Mouse (Mus musculus): ENCODE measurements at regions not wholly inside any gene's neighbourhood (a gene's known extent, or its start where the extent isn't known, plus 50 kb on each side); places are given as distances from the start of the nearest gene placed in this dataset.
A peak's percentile ranks its signal among the peaks of the same experiment; 100 is the strongest.
"Not testable (repeated sequence)": the region's sequence is repeated elsewhere in the genome, so short reads cannot be mapped to it uniquely, and the experiment has no call there.

- Histone ChIP-seq H3K4me1 (peaks cover under 1% of the 10 kb centered on the region; the same call in 1 of the 2 replicates), H3K36me3 (replicated peaks) (no peaks in the 10 kb centered on the region), H3K27ac (no peak overlapping the region), H3K9ac (no peak overlapping the region), H3K4me3 (replicated peaks) (no peak overlapping the region), H3K4me2 (no peak overlapping the region), H3K27me3 (no peaks in the 10 kb centered on the region; the same call in 1 of the 2 replicates), H3K9me3 (no peaks in the 10 kb centered on the region)
- WGBS = 90% methylated on average over 1 of the region's 1 CpGs
- ATAC-seq (ENCODE audit: low FRiP score) = no peak
Observed at GRCm38 (mm10) chr17:15241491-15241890, 135.2 kb downstream of the Dll1 start.

GRCm38 (mm10) chr17:15240641-15241040 lies 136.0 kb downstream of the Dll1 start:
- H3K4me3 ChIP-seq (replicated peaks); H3K9ac ChIP-seq; H3K4me2 ChIP-seq; H3K4me1 ChIP-seq; H3K9me3 ChIP-seq; H3K27me3 ChIP-seq; H3K27ac ChIP-seq; ATAC-seq (ENCODE audit: low FRiP score); H3K36me3 ChIP-seq (replicated peaks): not testable (repeated sequence)
- 84% methylated on average over 12 of the region's 12 CpGs for WGBS

- ATAC-seq (ENCODE audit: low FRiP score) = no peak
- H3K9me3 ChIP-seq = no peaks in the 10 kb centered on the region
- H3K4me2 ChIP-seq = no peak overlapping the region
- no peaks in the 10 kb centered on the region for H3K36me3 ChIP-seq (replicated peaks)
- 94% methylated on average over 7 of the region's 7 CpGs for WGBS
- no peaks in the 10 kb centered on the region for H3K4me1 ChIP-seq
- H3K27ac ChIP-seq = no peak overlapping the region
- no peaks in the 10 kb centered on the region; the same call in 1 of the 2 replicates for H3K27me3 ChIP-seq
- no peak overlapping the region for H3K9ac ChIP-seq
- H3K4me3 ChIP-seq (replicated peaks) = no peak overlapping the region
Observed at GRCm38 (mm10) chr17:15240011-15240410, 136.7 kb downstream of the Dll1 start.

GRCm38 (mm10) chr17:15235041-15235440 lies 141.6 kb downstream of the Dll1 start:
- H3K9me3 ChIP-seq = no peaks in the 10 kb centered on the region
- no peaks in the 10 kb centered on the region for H3K36me3 ChIP-seq (replicated peaks)
- H3K4me1 ChIP-seq = no peaks in the 10 kb centered on the region
- no peaks in the 10 kb centered on the region for H3K27me3 ChIP-seq
- no peak overlapping the region for H3K4me2 ChIP-seq
- H3K4me3 ChIP-seq (replicated peaks) = no peak overlapping the region
- ATAC-seq (ENCODE audit: low FRiP score) = no peak
- 88% methylated on average over 6 of the region's 6 CpGs for WGBS
- H3K9ac ChIP-seq = no peak overlapping the region
- no peak overlapping the region for H3K27ac ChIP-seq

GRCm38 (mm10) chr17:15231175-15231574 lies 145.5 kb downstream of the Dll1 start:
- ATAC-seq (ENCODE audit: low FRiP score) = no peak
- Histone ChIP-seq H3K4me3 (replicated peaks) (no peak overlapping the region), H3K27me3 (no peaks in the 10 kb centered on the region), H3K36me3 (replicated peaks) (no peaks in the 10 kb centered on the region), H3K27ac (no peak overlapping the region), H3K9ac (no peak overlapping the region), H3K4me1 (no peaks in the 10 kb centered on the region), H3K4me2 (no peak overlapping the region), H3K9me3 (no peaks in the 10 kb centered on the region)
- 81% methylated on average over 5 of the region's 5 CpGs for WGBS

GRCm38 (mm10) chr17:15229159-15229558 lies 147.5 kb downstream of the Dll1 start:
- no peak overlapping the region for H3K9ac ChIP-seq
- 84% methylated on average over 6 of the region's 6 CpGs for WGBS
- H3K36me3 ChIP-seq (replicated peaks) = no peaks in the 10 kb centered on the region
- no peaks in the 10 kb centered on the region for H3K4me1 ChIP-seq
- H3K4me3 ChIP-seq (replicated peaks) = no peak overlapping the region
- no peak for ATAC-seq (ENCODE audit: low FRiP score)
- no peak overlapping the region for H3K4me2 ChIP-seq
- no peaks in the 10 kb centered on the region for H3K9me3 ChIP-seq
- no peaks in the 10 kb centered on the region for H3K27me3 ChIP-seq
- H3K27ac ChIP-seq = no peak overlapping the region

- no peak for ATAC-seq (ENCODE audit: low FRiP score)
- H3K4me2 ChIP-seq = no peak overlapping the region
- 87% methylated on average over 8 of the region's 8 CpGs for WGBS
Observed at GRCm38 (mm10) chr17:15228077-15228476, 148.6 kb downstream of the Dll1 start.

GRCm38 (mm10) chr17:15223826-15224225 lies 152.8 kb downstream of the Dll1 start:
- Histone ChIP-seq H3K9ac (no peak overlapping the region), H3K27me3 (no peaks in the 10 kb centered on the region), H3K4me2 (no peak overlapping the region), H3K36me3 (replicated peaks) (no peaks in the 10 kb centered on the region), H3K27ac (no peak overlapping the region), H3K9me3 (no peaks in the 10 kb centered on the region), H3K4me3 (replicated peaks) (no peak overlapping the region), H3K4me1 (no peaks in the 10 kb centered on the region)
- no peak for ATAC-seq (ENCODE audit: low FRiP score)
- WGBS = 95% methylated on average over 10 of the region's 10 CpGs

More at GRCm38 (mm10) chr17:15228077-15228476, 148.6 kb downstream of the Dll1 start:
- Histone ChIP-seq H3K4me3 (replicated peaks) (no peak overlapping the region), H3K9ac (no peak overlapping the region), H3K4me1 (no peaks in the 10 kb centered on the region), H3K9me3 (no peaks in the 10 kb centered on the region), H3K27ac (no peak overlapping the region), H3K27me3 (no peaks in the 10 kb centered on the region), H3K36me3 (replicated peaks) (no peaks in the 10 kb centered on the region)

- 91% methylated on average over 3 of the region's 3 CpGs for WGBS
- Histone ChIP-seq H3K4me2 (no peak overlapping the region), H3K9me3 (no peaks in the 10 kb centered on the region), H3K4me3 (replicated peaks) (no peak overlapping the region), H3K4me1 (no peaks in the 10 kb centered on the region), H3K36me3 (replicated peaks) (no peaks in the 10 kb centered on the region), H3K27ac (no peak overlapping the region), H3K27me3 (no peaks in the 10 kb centered on the region), H3K9ac (no peak overlapping the region)
- no peak for ATAC-seq (ENCODE audit: low FRiP score)
Observed at GRCm38 (mm10) chr17:15222923-15223322, 153.7 kb downstream of the Dll1 start.

GRCm38 (mm10) chr17:15214157-15214685 lies 162.5 kb downstream of the Dll1 start:
- Histone ChIP-seq H3K9me3 (no peaks in the 10 kb centered on the region), H3K4me3 (replicated peaks) (no peak overlapping the region), H3K36me3 (replicated peaks) (no peaks in the 10 kb centered on the region), H3K4me1 (no peaks in the 10 kb centered on the region), H3K4me2 (no peak overlapping the region), H3K27me3 (no peaks in the 10 kb centered on the region), H3K9ac (no peak overlapping the region), H3K27ac (no peak overlapping the region)
- no peak for ATAC-seq (ENCODE audit: low FRiP score)
- 91% methylated on average over 1 of the region's 1 CpGs for WGBS

- ATAC-seq (ENCODE audit: low FRiP score) = peak; percentile 12; the same call in 1 of the 2 replicates
- no peaks in the 10 kb centered on the region for H3K9me3 ChIP-seq
- WGBS = 36% methylated on average over 3 of the region's 3 CpGs
Observed at GRCm38 (mm10) chr17:15208808-15209173, 167.5 kb upstream of the Gm3448 start.

GRCm38 (mm10) chr17:15208030-15208807 lies 166.9 kb upstream of the Gm3448 start:
- H3K9ac ChIP-seq = peak overlapping the region; percentile 49
- WGBS = 2% methylated on average over 19 of the region's 19 CpGs

More at GRCm38 (mm10) chr17:15208808-15209173, 167.5 kb upstream of the Gm3448 start:
- H3K4me3 ChIP-seq (replicated peaks) = peak overlapping the region; percentile 41; the same call in 1 of the 2 replicates
- H3K4me1 ChIP-seq = peaks cover 32% of the 10 kb centered on the region
- no peaks in the 10 kb centered on the region for H3K36me3 ChIP-seq (replicated peaks)
- H3K9ac ChIP-seq = peak overlapping the region; percentile 49
- H3K27me3 ChIP-seq = no peaks in the 10 kb centered on the region
- H3K27ac ChIP-seq = peak overlapping the region; percentile 86
- peak overlapping the region; percentile 61 for H3K4me2 ChIP-seq

More at GRCm38 (mm10) chr17:15208030-15208807, 166.9 kb upstream of the Gm3448 start:
- Histone ChIP-seq H3K27me3 (no peaks in the 10 kb centered on the region), H3K4me2 (peak overlapping the region; percentile 61), H3K4me1 (peaks cover 32% of the 10 kb centered on the region), H3K27ac (peak overlapping the region; percentile 86), H3K36me3 (replicated peaks) (no peaks in the 10 kb centered on the region), H3K9me3 (no peaks in the 10 kb centered on the region), H3K4me3 (replicated peaks) (peak overlapping the region; percentile 41)
- peak; percentile 89 for ATAC-seq (ENCODE audit: low FRiP score)
